Mouse (Mus musculus): ENCODE measurements at regions not wholly inside any gene's neighbourhood (a gene's known extent, or its start where the extent isn't known, plus 50 kb on each side); places are given as distances from the start of the nearest gene placed in this dataset.
A peak's percentile ranks its signal among the peaks of the same experiment; 100 is the strongest.

DNA sequence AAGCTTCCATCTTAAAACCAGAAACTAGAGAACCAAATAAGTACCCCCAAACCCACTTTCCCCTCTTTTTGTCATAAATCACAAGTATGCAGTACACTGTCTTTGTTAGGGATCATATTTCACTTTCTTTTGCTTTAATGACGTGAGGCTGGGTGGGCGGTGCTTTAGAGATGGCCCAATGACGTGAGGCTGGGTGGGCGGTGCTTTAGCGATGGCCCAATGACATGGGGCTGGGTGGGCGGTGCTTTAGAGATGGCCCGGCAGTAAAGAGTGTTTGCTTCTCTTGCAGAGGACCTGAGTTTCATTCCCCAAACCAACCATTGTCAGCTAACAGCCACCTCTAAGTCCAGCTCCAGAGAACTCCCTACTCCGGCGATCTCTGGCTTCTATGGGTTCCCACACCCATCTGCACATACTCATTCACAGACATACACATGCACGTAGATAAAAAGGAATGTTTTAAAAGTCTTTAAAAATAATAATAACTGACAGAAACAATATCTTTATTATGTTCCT is 59.2 kb upstream of the Siah3 start:
- ATAC-seq (replicated peaks; ENCODE audit: low FRiP score): no peak
- Histone ChIP-seq H3K27me3 (no peaks in the 10 kb centered on the region), H3K36me3 (no peaks in the 10 kb centered on the region), H3K9me3 (replicated peaks) (no peaks in the 10 kb centered on the region), H3K4me3 (replicated peaks) (no peak overlapping the region), H3K4me2 (no peak overlapping the region), H3K9ac (no peak overlapping the region), H3K27ac (no peak overlapping the region), H3K4me1 (0 out of 2 replicates have a peak, but pooled peaks cover 3% of the 10 kb centered on the region)
- 85% methylated on average over 10 of the region's 10 CpGs for WGBS

DNA sequence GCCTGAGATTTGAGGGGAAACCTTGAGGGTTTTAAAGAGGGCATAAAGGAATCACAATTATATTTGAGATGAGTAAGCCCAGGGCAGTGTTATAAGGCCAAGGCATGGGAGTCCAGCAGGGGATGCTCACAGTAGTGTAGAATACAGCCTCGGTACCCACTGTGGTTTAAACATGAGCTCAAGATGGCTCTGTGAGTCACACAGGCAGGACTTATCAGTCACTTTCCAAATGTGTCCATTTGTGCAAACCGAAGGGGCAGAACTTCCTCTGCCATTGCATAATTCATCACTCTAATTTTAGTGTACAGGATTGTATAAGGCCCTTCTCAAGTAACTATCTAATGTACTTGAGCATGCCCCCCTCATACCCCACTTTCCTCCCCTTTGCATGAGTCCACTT is 56.1 kb upstream of the Siah3 start:
- no peaks in the 10 kb centered on the region for H3K36me3 ChIP-seq
- H3K4me1 ChIP-seq: 0 out of 2 replicates have a peak, but pooled peaks cover 7% of the 10 kb centered on the region
- WGBS: 79% methylated on average over 2 of the region's 2 CpGs
- no peak for ATAC-seq (replicated peaks; ENCODE audit: low FRiP score)
- no peaks in the 10 kb centered on the region for H3K27me3 ChIP-seq
- H3K9me3 ChIP-seq (replicated peaks): no peaks in the 10 kb centered on the region
- no peak overlapping the region for H3K4me3 ChIP-seq (replicated peaks)
- H3K27ac ChIP-seq: no peak overlapping the region
- no peak overlapping the region for H3K9ac ChIP-seq
- H3K4me2 ChIP-seq: no peak overlapping the region

DNA sequence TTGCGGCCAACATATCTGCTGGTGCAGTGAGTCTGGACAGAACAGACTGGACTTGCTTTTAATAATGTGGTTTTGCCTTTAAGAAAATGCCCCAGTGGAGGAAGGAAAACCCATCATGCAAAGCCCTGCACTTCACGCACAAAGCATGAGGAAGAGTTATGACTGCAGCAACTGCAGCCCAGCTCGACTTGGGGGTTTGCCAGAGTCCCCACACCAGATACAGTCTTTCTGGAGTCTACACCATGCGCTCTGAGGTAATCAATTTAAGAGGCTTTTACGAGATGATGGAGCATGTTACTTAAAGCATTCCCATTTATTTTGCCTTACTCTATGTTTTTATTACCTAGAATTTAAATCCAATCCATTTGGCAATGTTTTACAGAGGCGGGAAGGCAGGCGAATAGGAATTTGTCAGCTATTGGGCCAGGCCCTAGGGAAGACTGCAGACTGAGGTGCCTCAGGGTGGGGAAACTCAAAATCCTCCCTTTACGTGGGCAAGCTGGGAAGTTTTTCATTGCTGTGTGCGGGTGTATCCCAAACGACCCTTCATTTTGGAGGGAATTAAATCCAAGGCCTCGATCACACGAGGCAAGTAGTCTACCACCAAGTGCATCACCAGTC is 53.2 kb upstream of the Siah3 start:
- no peaks in the 10 kb centered on the region for H3K36me3 ChIP-seq
- no peak overlapping the region for H3K4me3 ChIP-seq (replicated peaks)
- peak; percentile 91 for ATAC-seq (replicated peaks; ENCODE audit: low FRiP score)
- no peaks in the 10 kb centered on the region for H3K9me3 ChIP-seq (replicated peaks)
- H3K9ac ChIP-seq: no peak overlapping the region
- H3K27me3 ChIP-seq: no peaks in the 10 kb centered on the region
- no peak overlapping the region for H3K4me2 ChIP-seq
- 53% methylated on average over 12 of the region's 12 CpGs for WGBS
- 0 out of 2 replicates have a peak, but pooled peaks cover 7% of the 10 kb centered on the region for H3K4me1 ChIP-seq
- peak overlapping the region; percentile 37; the same call in 1 of the 2 replicates for H3K27ac ChIP-seq

Measured in kidney, embryonic 15.5 days (tissue).